Mouse (Mus musculus) kidney, adult 2 months (tissue): ENCODE results near the gene Rwdd3. TPM values are rescaled to one million over a fixed set of nuclear protein-coding genes. Genes with fewer than 3 reads are reported as not detected.

Experiments
- DNase-seq: peaks from one replicate; pipeline ENCODE4 v3.0.0; 2021
- H3K27ac ChIP-seq: fragments of 200-500 bp; 2 replicates; pipeline ENCODE4 v1.5.1; 2012; ENCODE audit warnings: low read depth, low read length, control low read depth, inconsistent platforms; ENCODE audit not compliant: insufficient read depth
- H3K27me3 ChIP-seq: fragments of 200-500 bp; replicated peaks from 2 replicates; pipeline ENCODE4 v1.6.1; 2012; ENCODE audit warnings: mild to moderate bottlenecking, moderate library complexity, low read length, inconsistent platforms; ENCODE audit not compliant: control insufficient read depth, insufficient read depth
- H3K36me3 ChIP-seq: fragments of 200-500 bp; 2 replicates; pipeline ENCODE4 v1.6.1; 2012; ENCODE audit warnings: mild to moderate bottlenecking, moderate library complexity, low read length, inconsistent platforms; ENCODE audit not compliant: control insufficient read depth, insufficient read depth
- H3K4me1 ChIP-seq: fragments of 200-500 bp; 2 replicates; pipeline ENCODE4 v1.6.1; 2011; ENCODE audit warnings: low read length; ENCODE audit not compliant: control insufficient read depth, insufficient read depth
- H3K4me3 ChIP-seq: fragments of 200-500 bp; 2 replicates; pipeline ENCODE4 v1.5.1; 2011; ENCODE audit warnings: mild to moderate bottlenecking, low read depth, low read length, control low read depth; ENCODE audit not compliant: insufficient read depth
- CTCF ChIP-seq: fragments of 200-500 bp; conservative IDR thresholded peaks from 2 replicates; pipeline ENCODE4 v1.5.1; 2011; ENCODE audit warnings: low read depth, mild to moderate bottlenecking, control low read depth, low read length, moderate library complexity, mixed read lengths; ENCODE audit not compliant: insufficient read depth, insufficient read length
- POLR2A ChIP-seq: fragments of 200-500 bp; IDR thresholded peaks from one replicate; pipeline ENCODE4 v1.6.1; 2011; ENCODE audit warnings: low read depth, low read length, control low read depth
- WGBS: fragments of 180-500 bp; shearing (Covaris S2); methylation state at CpG from one replicate; pipeline ENCODE4 v1.1.7; 2018; 5-methylcytosine and 5-hydroxymethylcytosine counted together
- polyA plus RNA-seq: library from polyadenylated mRNA; depleted of rRNA; stranded (reverse); fragments of >200 nt; gene quantifications from 2 replicates; pipeline ENCODE4 v1.2.3, GENCODE M21; 2012; rRNA removed

Rwdd3 gene
- polyA plus RNA-seq = 2.8 and 4.3 TPM in 2 replicates

- WGBS = under 1% methylated on average over 40 of the region's 40 CpGs
Observed at GRCm38 (mm10) chr3:121171243-121171871, at the start of gene Rwdd3. Rwdd3 (minus strand) TSS chr3:121171695.

DNA sequence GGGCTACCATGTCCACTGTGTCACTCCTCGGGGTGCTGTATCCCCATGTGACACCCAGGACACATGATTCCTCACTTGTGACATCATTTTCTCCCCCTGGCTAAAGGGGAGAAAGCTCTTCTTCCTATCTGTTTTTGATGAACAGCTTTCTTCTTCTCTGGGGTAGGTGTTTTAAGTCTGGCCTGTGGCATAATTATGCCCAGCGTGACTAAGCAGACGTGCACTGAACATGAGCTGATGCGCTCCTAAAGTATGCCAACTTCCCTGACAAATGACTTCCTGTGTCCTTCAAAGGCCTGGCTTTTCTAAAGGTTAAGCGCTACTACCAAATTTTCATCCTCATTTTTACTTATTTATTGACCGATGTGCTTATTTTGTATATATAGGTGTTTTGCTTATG, 45.5 kb upstream of the Rwdd3 start:
- TF ChIP-seq CTCF (no peak), POLR2A (no peak)
- Histone ChIP-seq H3K4me3 (no peak overlapping the region), H3K4me1 (no peaks in the 10 kb centered on the region), H3K36me3 (no peaks in the 10 kb centered on the region), H3K27me3 (no peaks in the 10 kb centered on the region), H3K27ac (no peak overlapping the region)
- WGBS = 78% methylated on average over 6 of the region's 6 CpGs
- no peak for DNase-seq

More at GRCm38 (mm10) chr3:121171243-121171871, at the start of gene Rwdd3:
- TF ChIP-seq CTCF = peak; percentile 67
- TF ChIP-seq POLR2A = no peak
- peak within 1 kb of the TSS; percentile 74 for H3K27ac ChIP-seq
- DNase-seq = peak; percentile 94
- no peaks in the 10 kb centered on the region for H3K36me3 ChIP-seq
- H3K4me1 ChIP-seq = peaks cover 5% of the 10 kb centered on the region; the same call in 1 of the 2 replicates
- H3K4me3 ChIP-seq = peak within 1 kb of the TSS; percentile 97
- H3K27me3 ChIP-seq = no peaks in the 10 kb centered on the region

DNA sequence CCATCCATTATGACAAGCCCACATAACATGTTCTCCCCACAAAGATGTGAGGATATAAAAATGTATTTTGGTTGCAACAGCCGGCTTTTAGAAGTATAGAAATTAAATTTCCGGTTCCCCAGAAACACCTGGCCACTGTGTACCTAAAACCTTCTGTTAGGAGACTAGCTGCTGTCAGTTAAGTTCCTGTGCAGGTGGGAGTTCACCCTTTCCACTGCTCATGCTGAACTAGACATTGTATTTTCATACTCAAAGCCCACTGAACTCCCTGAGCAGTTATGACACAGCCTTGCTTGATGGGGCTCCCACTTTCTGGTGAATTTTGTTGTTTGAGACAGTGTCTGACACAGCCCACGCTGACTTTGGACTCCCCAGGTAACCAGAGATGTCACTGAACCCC, 42.0 kb upstream of the Rwdd3 start:
- H3K27me3 ChIP-seq = no peaks in the 10 kb centered on the region

GRCm38 (mm10) chr3:121212156-121212555, 40.7 kb upstream of the Rwdd3 start:
- WGBS = 70% methylated on average over 1 of the region's 1 CpGs
- H3K36me3 ChIP-seq = no peaks in the 10 kb centered on the region
- DNase-seq = peak; percentile 7

More for the DNA sequence above, 42.0 kb upstream of the Rwdd3 start:
- TF ChIP-seq CTCF (no peak), POLR2A (no peak)
- DNase-seq = no peak
- Histone ChIP-seq H3K36me3 (no peaks in the 10 kb centered on the region), H3K4me3 (no peak overlapping the region), H3K27ac (no peak overlapping the region), H3K4me1 (no peaks in the 10 kb centered on the region)
- 78% methylated on average over 3 of the region's 3 CpGs for WGBS

DNA sequence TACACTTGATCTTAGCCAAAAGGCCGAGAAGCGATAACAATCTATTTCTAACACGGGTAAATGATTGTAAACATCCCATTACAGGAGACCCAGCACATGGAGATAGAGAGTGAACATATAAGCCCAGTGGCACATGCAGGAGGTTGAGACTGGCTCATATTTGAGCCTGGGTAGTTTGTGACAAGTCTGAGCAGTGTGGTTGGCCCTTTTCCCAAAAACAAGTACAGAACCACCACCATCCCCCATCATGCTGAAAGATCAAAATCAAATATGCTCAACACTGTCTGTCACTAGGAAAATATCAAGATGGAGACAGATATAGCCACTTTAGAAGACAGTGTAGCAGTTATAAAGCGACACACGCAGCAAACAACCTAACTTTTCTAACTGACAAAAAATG, 37.5 kb upstream of the Rwdd3 start:
- no peak for TF ChIP-seq POLR2A
- 87% methylated on average over 5 of the region's 5 CpGs for WGBS
- no peak overlapping the region for H3K4me3 ChIP-seq
- no peaks in the 10 kb centered on the region for H3K4me1 ChIP-seq
- H3K27ac ChIP-seq = no peak overlapping the region
- no peaks in the 10 kb centered on the region for H3K27me3 ChIP-seq
- H3K36me3 ChIP-seq = no peaks in the 10 kb centered on the region
- DNase-seq = no peak

More at GRCm38 (mm10) chr3:121212156-121212555, 40.7 kb upstream of the Rwdd3 start:
- no peaks in the 10 kb centered on the region for H3K27me3 ChIP-seq
- no peak overlapping the region for H3K27ac ChIP-seq
- H3K4me3 ChIP-seq = no peak overlapping the region
- TF ChIP-seq CTCF (no peak), POLR2A (no peak)
- no peaks in the 10 kb centered on the region for H3K4me1 ChIP-seq

- Histone ChIP-seq H3K27ac (no peak overlapping the region), H3K27me3 (no peaks in the 10 kb centered on the region), H3K4me1 (no peaks in the 10 kb centered on the region), H3K4me3 (no peak overlapping the region), H3K36me3 (no peaks in the 10 kb centered on the region)
- TF ChIP-seq POLR2A (no peak), CTCF (no peak)
- 75% methylated on average over 19 of the region's 19 CpGs for WGBS
- no peak for DNase-seq
Observed at GRCm38 (mm10) chr3:121206202-121206882, 34.8 kb upstream of the Rwdd3 start.

GRCm38 (mm10) chr3:121202638-121203037, 31.1 kb upstream of the Rwdd3 start:
- Histone ChIP-seq H3K27me3 (no peaks in the 10 kb centered on the region), H3K36me3 (no peaks in the 10 kb centered on the region), H3K4me1 (no peaks in the 10 kb centered on the region), H3K27ac (no peak overlapping the region), H3K4me3 (no peak overlapping the region)
- no peak for TF ChIP-seq POLR2A
- no peak for TF ChIP-seq CTCF
- WGBS = 86% methylated on average over 2 of the region's 2 CpGs
- no peak for DNase-seq
